Mouse (Mus musculus): ENCODE measurements around the gene Ndufa8. TPM values are rescaled to one million over a fixed set of nuclear protein-coding genes. Genes with fewer than 3 reads are reported as not detected.

Gene Ndufa8
- total RNA-seq, 1 experiment from 2014 or later = 189 TPM

Other genes starting within 250 kb of the Ndufa8 start
- gene Ttll11, start 69.5 kb downstream of the Ndufa8 start, total RNA-seq (2021) = 11.6 and 30.4 TPM in 2 replicates
- gene Morn5, start 52 bp upstream of the Ndufa8 start, total RNA-seq (2021) = not detected in 2 replicates
- gene Lhx6, start 56.0 kb upstream of the Ndufa8 start, total RNA-seq (2021) = 1.8 and 2.6 TPM in 2 replicates
- gene Mrrf, start 87.0 kb upstream of the Ndufa8 start, total RNA-seq (2021) = 24.6 and 24.8 TPM in 2 replicates
- gene Rbm18, start 87.4 kb upstream of the Ndufa8 start, total RNA-seq (2021) = 27.0 and 28.5 TPM in 2 replicates
- 8.7 and 12.4 TPM in 2 replicates for gene Ptgs1, start 181.0 kb upstream of the Ndufa8 start, total RNA-seq (2021)